Mouse (Mus musculus) thymus, postnatal 10 days (tissue): ENCODE results near the gene Tbx5.

Experiments
- DNase-seq, 2 experiments: peaks; one replicate each; pipeline ENCODE4 v3.0.0; 2021; ENCODE audit warnings: low spot score in 2 of 2

Gene Tbx5

GRCm38 (mm10) chr5:119810994-119811690, 21.3 kb upstream of the Tbx5 start:
- no peak for DNase-seq

GRCm38 (mm10) chr5:119815247-119815646, 17.2 kb upstream of the Tbx5 start:
- no peak for DNase-seq

GRCm38 (mm10) chr5:119820452-119820851, 12.0 kb upstream of the Tbx5 start:
- DNase-seq: no peak

GRCm38 (mm10) chr5:119821506-119821905, 11.0 kb upstream of the Tbx5 start:
- no peak for DNase-seq

- DNase-seq: no peak
Observed at GRCm38 (mm10) chr5:119827341-119827740, 5.1 kb upstream of the Tbx5 start.

- no peak for DNase-seq
Observed at GRCm38 (mm10) chr5:119830611-119831010, 1.9 kb upstream of the Tbx5 start.

- no peak for DNase-seq
Observed at GRCm38 (mm10) chr5:119831201-119831771, 1.2 kb upstream of the Tbx5 start.

GRCm38 (mm10) chr5:119831791-119832478, 533 bp upstream of the Tbx5 start:
- no peak for DNase-seq

- DNase-seq: no peak
Observed at GRCm38 (mm10) chr5:119833223-119834030, 959 bp downstream of the Tbx5 start.

- DNase-seq: no peak
Observed at GRCm38 (mm10) chr5:119834031-119834403, 1.5 kb downstream of the Tbx5 start.

GRCm38 (mm10) chr5:119835053-119835867, 2.8 kb downstream of the Tbx5 start:
- DNase-seq: no peak

- DNase-seq: no peak
Observed at GRCm38 (mm10) chr5:119835868-119836209, 3.4 kb downstream of the Tbx5 start.

- no peak for DNase-seq
Observed at GRCm38 (mm10) chr5:119836618-119837305, 4.3 kb downstream of the Tbx5 start.

GRCm38 (mm10) chr5:119837306-119837675, 4.8 kb downstream of the Tbx5 start:
- no peak for DNase-seq

- DNase-seq: no peak
Observed at GRCm38 (mm10) chr5:119837861-119838260, 5.4 kb downstream of the Tbx5 start.

GRCm38 (mm10) chr5:119838441-119838840, 6.0 kb downstream of the Tbx5 start:
- no peak for DNase-seq

- no peak for DNase-seq
Observed at GRCm38 (mm10) chr5:119839156-119839555, 6.7 kb downstream of the Tbx5 start.

- no peak for DNase-seq
Observed at GRCm38 (mm10) chr5:119839616-119840368, 7.3 kb downstream of the Tbx5 start.

GRCm38 (mm10) chr5:119840404-119840803, 7.9 kb downstream of the Tbx5 start:
- no peak for DNase-seq
